Mouse (Mus musculus) G1E (cell line): ENCODE results near the gene Snrk.

ENCODE experiments used
- CTCF ChIP-seq: IDR thresholded peaks from 2 replicates; pipeline ENCODE4 v1.5.1; 2012; ENCODE audit warnings: low read depth, low read length, inconsistent platforms, mixed read lengths
- GATA1 ChIP-seq: IDR thresholded peaks from 2 replicates; pipeline ENCODE4 v1.6.1; 2012; ENCODE audit warnings: borderline replicate concordance, low read length, inconsistent platforms, mixed read lengths
- GATA2 ChIP-seq: IDR thresholded peaks from 2 replicates; pipeline ENCODE4 v1.6.1; 2012; ENCODE audit warnings: low read depth, low read length, inconsistent platforms, borderline replicate concordance

DNA sequence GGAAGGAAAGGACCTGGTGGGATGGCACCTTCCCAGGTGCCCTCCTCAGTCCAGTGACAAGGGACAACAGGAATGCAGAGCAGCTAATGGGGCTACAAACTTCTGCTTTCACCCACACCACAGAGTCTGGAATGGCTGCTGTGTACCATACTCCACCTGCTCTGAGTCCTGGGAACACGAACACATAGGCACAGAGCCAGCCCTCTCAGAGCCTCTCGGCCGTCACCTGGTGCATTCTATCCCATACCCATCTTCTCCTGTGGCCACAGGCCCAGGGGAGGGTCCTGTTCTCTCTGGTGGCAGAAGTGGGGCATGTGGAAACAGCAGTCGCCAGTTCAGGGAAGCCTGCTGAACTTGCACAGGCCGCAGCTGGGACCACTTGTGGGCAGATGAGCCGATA, 57.7 kb downstream of the Snrk start:
- TF ChIP-seq GATA2, result no peak
- TF ChIP-seq GATA1, result no peak
- TF ChIP-seq CTCF, result no peak
